Mouse (Mus musculus): ENCODE measurements around the gene Vps25. TPM values are rescaled to one million over a fixed set of nuclear protein-coding genes. Genes with fewer than 3 reads are reported as not detected.
A peak's percentile ranks its signal among the peaks of the same experiment; 100 is the strongest.

The Vps25 gene
- polyA plus RNA-seq, 1 experiment, result 63.8 TPM

DNA sequence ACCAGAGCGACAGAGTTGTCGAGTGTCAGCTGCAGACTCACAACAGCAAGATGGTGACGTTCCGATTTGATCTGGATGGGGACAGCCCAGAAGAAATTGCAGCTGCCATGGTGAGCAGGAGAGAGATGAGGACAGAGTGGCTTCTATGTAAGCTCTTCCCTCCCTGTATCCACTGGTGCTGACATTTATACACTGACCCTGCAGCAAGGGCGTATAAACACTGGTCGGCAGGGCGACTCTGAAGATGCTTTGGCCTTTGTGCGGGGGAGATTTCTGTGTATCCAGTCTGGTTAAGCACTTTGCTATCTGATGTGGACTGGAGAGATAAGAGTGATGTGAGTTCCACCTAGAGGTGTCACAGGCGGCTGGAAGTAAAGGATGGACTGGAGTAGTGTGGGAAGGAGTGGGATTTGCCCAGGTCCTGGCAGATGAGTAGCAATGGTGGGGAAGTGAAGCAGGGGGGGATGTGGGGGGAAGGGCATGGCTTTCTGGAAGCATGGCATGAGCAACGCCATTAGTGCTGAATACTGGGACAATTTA, 16.1 kb downstream of the Vps25 start:
- no peak for DNase-seq (ENCODE audit: extremely low spot score in 1 of 2, low spot score in 1 of 2)

DNA sequence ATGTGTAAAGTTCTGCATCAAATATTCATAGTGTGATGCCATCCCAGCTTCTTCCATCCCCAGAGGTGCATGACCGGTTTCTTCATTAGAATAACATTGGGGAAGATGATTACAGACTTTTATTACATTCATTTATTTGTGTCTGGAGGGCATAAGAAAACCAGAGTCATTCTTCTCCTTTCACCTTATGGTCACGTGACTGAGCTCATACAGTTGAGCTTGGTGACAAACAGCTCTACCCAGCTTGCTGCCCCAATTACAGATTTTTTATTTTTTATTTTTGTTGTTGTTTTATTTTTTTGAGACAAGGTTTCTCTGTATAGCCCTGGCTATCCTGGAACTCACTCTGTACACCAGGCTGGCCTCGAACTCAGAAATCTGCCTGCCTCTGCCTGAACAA, 18.9 kb downstream of the Vps25 start:
- DNase-seq (ENCODE audit: extremely low spot score in 1 of 2, low spot score in 1 of 2), result no peak

DNA sequence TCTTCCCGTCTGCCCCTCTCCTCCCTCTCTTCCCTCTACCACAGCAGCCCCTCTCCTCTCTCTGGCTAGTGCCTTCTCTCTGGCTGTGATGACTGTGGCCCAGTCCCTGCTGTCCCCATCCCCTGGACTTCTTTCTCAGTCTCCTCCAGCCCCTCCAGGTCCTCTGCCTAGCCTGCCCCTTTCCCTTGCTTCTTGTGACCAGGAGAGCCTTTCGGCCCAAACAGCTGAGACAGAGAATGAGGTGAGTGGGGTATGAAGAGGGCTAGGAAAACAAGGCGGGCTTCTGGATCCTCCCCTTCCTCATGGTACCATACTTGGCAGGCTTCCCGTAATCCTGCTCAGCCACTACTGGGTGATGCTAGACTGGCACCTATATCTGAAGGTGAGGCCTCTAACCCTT, 21.8 kb downstream of the Vps25 start:
- DNase-seq (ENCODE audit: extremely low spot score in 1 of 2, low spot score in 1 of 2), result no peak

DNA sequence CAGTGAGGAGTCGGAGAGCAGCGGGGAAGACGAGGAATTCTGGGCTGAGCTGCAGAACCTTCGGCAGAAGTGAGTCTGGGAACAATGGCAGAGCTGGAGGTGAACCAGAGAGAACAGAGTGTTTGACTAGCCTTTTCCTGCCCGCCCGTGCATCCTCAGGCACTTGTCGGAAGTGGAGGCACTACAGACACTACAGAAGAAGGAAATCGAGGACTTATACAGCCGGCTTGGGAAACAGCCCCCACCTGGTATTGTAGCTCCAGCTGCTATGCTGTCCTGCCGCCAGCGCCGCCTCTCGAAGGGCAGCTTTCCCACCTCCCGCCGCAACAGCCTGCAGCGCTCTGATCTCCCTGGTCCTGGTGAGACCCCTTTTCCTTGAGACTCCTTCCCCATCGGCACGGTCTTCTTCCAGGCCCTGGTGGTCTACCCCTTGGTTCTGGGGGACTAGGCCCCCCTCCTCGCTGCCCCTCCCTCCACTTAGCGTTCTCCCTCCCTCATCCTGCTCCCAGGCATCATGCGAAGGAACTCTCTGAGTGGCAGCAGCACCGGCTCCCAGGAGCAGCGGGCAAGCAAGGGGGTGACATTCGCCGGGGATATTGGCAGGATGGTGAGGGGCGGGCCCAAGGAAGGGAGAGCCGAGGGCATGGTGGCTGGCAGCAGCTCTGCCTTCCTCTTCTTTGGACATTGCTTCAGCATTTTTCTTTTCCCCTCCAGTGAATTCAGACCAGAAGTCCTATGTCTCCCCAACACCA, 23.0 kb downstream of the Vps25 start:
- DNase-seq (ENCODE audit: extremely low spot score in 1 of 2, low spot score in 1 of 2), result no peak

DNA sequence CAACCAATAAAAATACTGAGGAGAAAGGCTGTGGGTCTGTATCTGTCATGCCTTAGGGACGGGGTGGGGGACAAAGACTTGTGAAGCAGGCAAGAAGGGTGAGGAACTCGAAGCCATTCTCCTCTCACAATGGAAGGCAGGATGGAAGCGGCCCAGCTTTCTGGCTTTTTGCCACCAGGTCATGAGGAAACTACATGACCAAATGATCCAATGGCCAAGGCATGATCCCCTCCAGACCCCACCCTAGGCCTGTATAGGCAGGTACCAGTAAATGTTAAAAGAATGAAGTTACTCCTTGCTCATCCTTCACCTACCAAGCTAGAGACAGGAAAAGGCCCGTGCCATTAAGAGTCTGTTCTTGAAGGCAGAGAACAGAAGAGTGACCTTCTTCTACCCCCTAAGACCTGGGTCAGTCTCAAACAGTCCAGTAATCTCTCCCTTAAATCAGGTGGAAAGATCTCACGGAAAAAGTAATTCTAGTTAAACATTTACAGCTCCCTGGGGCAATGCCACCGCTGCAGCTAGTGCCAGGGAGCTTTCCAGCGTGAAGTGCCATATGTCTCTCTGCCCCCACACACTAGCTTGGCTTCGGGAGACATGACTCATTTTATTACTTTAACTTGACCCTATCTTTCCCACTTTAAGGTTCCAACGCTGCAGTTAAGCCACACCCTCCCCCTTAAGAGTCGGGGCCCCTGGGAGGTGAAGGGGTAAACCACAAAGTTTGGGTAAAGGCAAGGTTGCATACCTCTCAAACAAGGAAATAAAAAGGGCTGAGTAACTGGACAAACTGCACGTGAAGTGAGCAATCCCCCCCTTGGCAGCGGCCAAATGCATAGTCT, 24.1 kb downstream of the Vps25 start:
- peak in 1 of 2 experiments; percentile 56 for DNase-seq (ENCODE audit: extremely low spot score in 1 of 2, low spot score in 1 of 2)

DNA sequence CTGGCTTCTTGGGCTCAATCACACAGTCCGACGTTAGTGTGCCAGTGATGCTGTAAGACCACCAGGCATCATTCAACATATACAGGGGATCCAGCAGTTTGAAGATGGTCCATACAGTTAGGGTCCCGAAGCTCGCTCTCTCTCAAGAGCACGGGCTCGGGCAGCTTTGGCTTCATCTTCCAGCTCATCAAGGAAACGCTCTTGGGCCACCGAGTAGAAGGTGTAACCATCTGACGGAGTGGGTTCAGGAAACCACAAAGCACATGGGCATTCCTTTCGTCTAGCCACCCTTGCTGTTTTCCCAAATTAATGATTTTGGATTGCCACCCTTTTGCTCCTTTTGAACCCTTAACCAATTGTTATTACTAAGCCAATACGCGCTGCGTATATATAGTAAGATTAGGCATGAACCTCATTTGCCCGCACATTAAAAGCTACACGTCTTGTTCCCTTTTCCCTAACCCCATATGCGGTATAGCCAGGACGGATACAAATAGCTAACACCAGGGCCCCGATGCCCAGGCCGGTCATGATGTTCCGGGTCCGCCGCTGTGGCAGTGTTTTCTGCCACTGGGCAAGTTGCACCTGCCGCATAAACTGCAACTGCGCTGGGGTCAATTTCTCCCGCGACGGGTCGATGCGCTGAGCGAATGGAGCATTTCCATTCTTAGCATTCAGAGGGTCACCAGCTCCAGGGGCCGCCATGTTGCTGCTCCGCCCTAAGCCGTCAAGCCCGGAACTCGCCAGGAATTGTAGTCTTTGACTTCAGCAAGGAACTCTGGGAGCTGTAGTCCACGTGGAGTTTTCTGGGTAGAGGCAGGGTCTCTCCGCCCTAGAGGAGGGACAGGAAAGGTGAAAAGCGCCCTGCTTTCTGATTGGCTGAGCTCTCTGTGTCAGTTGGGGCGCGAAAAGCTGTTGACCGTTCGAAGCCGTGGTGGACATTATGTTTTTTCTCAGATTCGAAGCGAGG, 25.0 kb downstream of the Vps25 start, which contains the start of the genes Cntd1 and Coa3:
Cntd1 (plus strand) TSS at position 790 of the 970 bp plus-strand sequence.
Coa3 (minus strand) TSS at position 892 of the 970 bp plus-strand sequence.
- peak; percentile 79 to 90 for DNase-seq (ENCODE audit: extremely low spot score in 1 of 2, low spot score in 1 of 2)

DNA sequence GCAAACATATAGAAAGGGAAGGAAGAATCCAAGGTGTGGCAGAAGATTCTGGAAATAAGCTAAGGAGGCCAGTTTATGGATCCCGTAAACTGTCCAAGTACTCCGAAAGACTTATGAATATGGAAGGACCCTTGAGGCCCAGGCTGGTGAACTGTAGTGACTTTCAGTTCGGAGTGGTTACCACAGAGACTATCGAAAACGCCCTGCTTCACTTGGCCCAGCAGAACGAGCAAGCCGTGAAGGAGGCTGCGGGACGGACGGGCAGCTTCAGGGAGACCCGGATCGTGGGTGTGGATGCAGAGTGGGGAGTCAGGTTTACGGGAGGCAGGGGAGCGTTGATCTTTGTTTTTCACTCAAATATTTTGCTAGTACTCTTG, 25.7 kb downstream of the Vps25 start:
- DNase-seq (ENCODE audit: extremely low spot score in 1 of 2, low spot score in 1 of 2), result no peak

DNA sequence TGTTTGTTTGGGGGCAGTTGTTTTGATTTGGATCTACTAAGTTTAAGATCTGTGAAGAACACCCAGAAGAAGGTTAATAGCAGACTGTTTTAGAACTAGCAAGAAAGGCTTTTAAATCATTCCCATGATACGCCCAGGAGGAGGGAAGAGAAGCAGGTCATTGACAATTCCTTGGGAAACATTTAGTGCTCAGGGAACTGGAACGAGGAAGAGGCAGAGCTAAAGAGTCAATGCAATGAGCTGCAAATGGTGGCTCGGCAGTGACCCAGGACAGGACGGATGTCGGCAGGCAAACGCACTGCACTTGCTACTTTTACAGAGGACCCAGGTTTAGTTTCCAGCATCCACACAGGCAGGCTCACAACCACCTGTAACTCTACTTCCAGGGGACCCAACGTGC, 27.3 kb downstream of the Vps25 start:
- DNase-seq (ENCODE audit: extremely low spot score in 1 of 2, low spot score in 1 of 2), result no peak

DNA sequence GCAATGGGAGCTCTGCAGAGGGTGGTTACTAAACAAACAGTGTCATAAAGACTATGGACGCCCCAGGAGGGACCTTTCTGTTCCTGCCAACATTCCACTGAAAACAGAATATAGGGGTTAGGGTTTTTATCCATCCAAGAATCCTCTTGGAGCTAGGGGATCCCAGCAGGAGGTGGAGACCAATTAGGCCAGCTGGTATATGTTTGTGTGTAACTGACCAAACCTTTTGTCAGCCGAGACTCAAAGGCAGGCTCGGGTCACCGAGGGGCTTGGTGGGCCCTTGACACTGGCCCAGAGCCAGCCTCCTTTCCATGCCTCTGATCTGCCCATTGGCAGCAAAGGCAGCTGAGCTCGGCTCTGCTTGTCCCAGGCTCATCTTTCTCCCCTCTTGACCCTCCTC, 29.4 kb downstream of the Vps25 start:
- DNase-seq (ENCODE audit: extremely low spot score in 1 of 2, low spot score in 1 of 2), result no peak

DNA sequence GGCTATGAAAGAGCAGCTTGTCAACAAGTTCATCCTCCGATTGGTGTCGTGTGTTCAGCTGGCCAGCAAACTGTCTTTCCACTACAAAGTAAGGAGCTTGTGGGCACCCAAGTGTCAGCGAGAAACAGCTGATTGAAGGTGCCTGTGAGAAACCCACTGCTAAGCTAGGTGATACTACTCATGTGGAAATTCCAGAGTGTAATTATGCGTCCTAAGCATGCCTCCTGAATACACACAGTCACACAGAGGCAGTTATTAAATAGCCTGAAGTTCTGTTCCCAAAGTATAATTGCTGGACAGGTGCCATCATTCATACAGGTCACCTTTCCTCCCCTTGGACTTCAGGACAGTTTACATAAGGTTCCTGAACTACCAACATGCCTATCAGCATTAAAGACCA, 30.3 kb downstream of the Vps25 start:
- DNase-seq (ENCODE audit: extremely low spot score in 1 of 2, low spot score in 1 of 2), result no peak

DNA sequence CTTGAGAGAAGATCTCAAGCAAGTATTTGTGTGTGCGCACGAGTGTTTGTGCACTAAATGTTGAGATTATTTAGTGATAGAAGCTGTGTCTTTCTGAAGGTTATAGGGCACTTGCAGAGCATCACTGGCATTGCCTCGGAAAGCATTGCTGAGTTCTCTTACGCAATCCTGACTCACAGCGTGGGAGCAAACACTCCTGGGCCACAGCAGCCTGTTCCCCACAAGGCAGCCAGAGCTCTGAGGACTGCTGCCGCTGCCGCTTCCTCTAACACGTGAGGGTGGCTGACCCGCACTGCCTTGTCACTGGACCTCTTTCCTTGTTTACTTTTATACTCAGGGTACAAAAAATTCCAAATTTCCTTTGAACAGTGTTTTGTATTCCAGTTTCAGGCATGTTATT, 33.8 kb downstream of the Vps25 start:
- DNase-seq (ENCODE audit: extremely low spot score in 1 of 2, low spot score in 1 of 2), result peak in 1 of 2 experiments; percentile 32

DNA sequence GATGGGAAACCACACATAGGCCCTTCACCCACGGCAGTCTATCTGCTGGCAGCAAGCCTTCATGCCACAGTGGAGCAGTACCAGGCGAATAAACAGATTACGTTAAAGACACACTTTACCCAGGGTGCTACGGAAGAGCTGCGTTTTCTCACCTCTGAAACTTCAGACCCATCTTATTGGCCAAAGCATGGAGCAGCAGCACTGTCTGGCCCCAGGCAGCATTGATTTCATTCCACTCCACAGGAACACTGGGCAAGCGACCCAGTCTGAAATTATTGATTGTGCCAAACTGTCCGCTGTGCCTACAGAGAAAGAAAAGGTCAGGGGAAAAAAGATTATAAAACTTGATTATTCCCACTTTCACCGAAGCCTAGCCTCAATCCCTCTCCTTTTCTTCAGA, 37.7 kb downstream of the Vps25 start:
- DNase-seq (ENCODE audit: extremely low spot score in 1 of 2, low spot score in 1 of 2), result no peak

DNA sequence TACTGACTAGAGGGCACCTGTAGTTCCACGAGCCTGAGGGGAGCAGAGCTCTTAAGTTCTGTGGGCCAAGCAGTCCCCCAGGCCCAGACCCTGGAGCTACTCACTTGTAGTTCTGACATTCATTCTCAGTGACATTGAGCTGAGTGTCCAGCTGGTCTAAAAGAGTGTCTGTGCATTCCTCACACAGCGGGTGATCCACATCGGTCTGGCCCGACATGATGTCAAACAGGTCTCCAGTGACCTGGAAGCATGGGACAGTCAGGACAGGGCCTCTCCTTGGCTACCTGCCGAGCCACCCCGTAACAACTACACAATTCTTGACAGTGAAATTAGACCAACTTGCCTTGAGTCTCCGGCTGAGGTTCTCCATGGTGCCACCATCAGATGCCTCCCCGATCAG, 41.7 kb downstream of the Vps25 start:
- DNase-seq (ENCODE audit: extremely low spot score in 1 of 2, low spot score in 1 of 2), result no peak

DNA sequence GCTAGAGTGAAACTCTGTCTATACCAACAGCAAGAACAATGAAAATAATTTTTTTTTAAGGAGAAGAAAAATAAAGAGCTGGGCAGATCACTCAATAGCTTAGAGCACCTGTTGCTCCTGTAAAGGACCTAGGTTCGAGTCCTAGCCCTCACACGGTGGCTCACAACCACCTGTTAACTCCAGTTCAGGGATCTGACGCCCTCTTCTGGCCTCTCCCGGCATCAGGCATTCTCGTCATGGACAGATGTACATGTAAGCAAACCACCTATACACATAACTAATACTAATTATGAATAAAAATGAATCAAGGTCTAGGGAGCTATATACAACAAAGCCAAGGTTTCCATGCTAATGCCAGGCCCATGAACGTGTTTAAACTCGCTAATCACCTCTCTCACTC, 47.4 kb downstream of the Vps25 start:
- DNase-seq (ENCODE audit: extremely low spot score in 1 of 2, low spot score in 1 of 2), result no peak

DNA sequence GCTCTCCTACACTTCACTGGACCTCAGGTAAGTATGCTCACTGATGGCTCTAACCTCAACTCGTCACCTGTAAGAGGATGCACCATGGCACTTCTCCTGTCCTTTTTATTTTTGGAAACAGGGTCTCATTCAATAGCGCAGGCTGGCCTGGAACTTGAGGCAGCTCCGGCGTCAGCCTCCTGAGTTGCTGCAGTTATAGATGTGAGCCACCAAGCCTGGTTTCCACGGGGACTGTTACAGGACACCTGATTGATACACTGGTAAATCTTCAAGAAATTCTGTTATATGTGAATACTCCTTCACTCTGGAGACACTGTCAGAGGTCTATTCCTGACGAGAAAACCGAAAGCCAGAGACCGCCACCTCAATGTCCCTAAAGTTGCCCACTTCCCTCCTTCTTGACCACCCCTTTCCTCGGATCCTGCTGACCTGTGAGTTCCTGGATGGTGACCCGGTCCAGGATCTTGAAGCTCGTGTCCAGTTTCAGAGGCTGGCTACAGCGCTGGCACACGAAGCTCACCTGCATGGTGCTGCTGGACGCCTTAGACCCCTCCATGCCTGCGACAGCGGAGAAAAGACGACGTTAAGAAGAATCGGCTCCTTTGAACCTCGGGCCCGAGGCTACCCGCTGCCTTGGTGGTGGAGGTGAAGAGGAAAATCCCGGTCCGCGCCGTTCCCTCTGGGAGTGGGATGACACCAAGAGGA, 47.9 kb downstream of the Vps25 start:
- DNase-seq (ENCODE audit: extremely low spot score in 1 of 2, low spot score in 1 of 2), result no peak

DNA sequence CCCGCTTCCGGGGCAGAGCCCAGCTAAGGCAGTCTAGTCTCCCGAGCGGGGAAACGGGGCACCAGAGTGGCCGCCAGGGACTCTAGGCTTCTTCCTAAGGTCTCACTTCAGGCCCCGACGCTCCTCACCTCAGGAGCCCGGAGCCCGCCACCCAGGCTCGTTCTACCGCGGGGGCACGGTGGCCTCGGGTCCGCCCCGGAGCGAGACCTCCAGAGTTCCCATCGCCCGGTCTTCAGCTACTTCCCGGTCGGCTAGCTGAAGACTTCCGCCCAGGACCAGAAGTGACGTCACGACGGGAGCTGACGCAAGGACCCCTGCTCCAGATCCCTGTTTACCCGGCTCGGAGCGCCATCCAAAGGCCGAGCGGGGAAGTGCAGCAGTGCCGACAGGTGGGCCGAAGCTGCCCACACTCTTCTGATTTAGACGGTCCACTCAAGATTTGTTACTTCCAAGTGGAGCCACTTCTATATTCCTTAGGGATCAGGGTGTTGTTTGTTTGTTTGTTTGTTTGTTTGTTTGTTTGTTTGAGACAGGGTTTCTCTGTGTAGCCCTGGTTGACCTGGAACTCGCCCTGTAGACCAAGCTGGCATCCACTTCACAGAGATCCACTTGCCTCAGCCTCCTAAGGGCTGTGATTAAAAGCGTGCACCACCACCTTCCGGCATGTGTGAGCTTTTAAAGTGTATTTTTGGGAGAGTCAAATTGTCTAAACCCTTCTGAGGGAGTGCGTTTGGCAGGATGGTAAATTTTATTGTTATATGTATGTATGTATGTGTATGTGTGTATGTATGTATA, 48.7 kb downstream of the Vps25 start, which contains the start of gene Becn1:
Becn1 (minus strand) TSS at position 283 of the 795 bp plus-strand sequence.
- DNase-seq (ENCODE audit: extremely low spot score in 1 of 2, low spot score in 1 of 2), result peak; percentile 91 to 99

DNA sequence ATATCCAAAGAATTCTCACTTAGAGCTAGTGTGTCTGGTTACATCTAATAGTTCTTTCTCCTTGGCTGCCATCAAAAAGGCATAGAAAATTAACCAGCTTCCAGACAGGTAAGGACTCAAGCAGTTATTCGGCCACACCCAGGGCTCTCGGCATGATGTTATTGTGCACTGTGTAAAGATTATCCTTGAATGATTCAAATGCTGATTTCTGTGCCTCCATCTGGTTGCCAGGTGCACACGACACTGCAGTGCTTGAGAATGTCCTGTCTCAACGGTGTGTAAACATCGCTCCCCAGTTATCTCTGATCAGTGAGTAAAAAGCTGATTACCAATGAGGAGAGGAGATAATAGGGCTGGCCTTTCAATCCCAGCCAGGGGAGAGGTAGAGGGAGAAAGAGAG, 54.2 kb downstream of the Vps25 start:
- DNase-seq (ENCODE audit: extremely low spot score in 1 of 2, low spot score in 1 of 2), result no peak
